Mouse (Mus musculus): ENCODE data around the gene Rps27.

The Rps27 gene

DNA sequence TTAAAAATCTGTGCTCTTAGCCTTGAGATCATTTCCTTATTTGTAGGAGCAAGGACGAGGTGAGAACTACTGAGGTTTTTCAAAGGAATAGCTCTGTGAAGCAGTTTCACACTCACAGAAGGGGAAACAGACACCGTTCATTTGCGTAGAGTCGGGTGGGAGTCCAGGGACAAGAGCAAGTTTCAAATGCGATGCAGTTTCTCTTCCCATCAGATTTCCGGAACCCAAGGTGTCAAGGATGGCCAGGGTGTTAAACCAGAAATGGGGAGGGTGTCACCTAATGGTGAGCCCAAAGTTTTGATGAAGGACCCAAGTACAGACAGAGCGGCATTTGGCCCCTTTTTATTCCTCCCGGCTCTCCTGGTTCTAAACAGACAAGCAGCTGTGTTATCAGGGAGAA is 17.6 kb upstream of the Rps27 start:
- no peak for DNase-seq (ENCODE audit: low spot score)

DNA sequence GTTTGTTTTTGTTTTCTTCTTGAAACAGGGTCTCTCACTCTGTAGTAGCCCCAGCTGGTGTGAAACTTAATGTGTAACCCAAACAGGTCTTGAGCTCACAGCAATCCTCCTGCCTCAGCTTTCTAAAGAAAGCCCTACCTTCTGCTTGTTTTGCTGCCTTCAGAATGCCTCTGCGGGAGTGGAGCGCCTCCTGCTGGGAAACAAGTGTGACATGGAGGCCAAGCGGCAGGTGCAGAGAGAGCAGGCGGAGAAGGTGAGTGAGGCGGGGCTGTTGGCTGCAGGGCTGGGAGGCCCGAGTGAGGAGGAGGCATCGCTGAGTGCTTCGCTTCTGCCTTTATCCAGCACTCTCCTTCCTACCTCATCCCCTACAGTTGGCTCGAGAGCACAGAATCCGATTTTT is 10.9 kb upstream of the Rps27 start:
- no peak for DNase-seq (ENCODE audit: low spot score)

DNA sequence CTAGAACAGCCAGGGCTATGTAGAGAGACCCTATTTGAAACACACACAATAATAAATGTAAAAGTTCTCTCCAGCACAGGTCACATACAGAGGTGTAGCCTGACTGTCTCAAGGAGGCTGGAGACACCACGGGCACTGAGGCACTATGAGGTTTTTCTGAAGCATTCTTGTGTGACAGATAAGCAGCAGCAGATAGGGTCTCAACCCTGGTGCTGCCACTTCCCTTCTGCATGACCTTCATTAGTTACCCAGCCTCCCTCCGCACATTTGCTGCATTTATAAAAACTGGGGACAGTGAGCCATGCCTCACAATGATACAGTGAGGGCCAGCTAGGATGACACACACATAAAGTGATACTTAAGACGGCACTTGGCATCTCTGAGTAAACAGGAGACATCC is 9.5 kb upstream of the Rps27 start:
- no peak for DNase-seq (ENCODE audit: low spot score)

DNA sequence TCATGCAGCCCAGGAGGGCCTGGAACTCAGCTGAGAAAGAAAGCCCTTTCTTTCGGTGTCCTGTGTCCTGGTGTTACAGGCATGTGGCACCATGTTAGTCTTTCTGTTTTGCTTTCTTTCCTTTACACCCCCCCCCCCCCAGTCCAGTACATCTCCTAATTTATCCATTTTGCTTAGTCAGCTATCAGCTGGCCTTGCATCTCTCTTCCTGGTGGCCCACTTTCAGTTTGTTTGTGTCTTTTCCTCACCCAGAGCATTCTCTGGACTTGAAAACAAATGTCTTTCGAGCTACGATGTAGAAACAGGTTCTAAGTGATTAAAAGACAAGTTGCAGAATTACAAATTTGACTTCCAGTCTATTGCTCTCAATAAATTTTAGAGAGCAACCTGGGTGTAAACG is 9.0 kb upstream of the Rps27 start:
- no peak for DNase-seq (ENCODE audit: low spot score)

DNA sequence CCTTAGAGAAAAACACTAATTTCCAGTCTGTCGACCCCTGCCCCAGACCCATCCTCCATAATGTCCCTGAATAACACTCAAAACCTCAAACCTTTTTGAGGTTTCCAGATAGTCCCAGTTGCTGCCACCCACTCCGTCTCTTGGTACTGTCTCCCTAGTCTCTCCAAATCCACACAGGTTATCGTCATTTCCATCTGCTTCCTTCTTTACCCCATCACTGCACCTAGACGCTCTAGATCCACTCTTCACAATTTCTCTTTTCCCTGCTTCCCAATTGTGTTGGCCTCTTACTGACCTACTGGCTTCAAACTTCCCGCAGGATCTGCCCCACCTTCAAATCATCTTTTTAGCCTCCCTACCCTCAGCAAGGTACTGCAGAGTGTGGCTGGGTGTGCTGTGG is 7.7 kb upstream of the Rps27 start:
- no peak for DNase-seq (ENCODE audit: low spot score)

DNA sequence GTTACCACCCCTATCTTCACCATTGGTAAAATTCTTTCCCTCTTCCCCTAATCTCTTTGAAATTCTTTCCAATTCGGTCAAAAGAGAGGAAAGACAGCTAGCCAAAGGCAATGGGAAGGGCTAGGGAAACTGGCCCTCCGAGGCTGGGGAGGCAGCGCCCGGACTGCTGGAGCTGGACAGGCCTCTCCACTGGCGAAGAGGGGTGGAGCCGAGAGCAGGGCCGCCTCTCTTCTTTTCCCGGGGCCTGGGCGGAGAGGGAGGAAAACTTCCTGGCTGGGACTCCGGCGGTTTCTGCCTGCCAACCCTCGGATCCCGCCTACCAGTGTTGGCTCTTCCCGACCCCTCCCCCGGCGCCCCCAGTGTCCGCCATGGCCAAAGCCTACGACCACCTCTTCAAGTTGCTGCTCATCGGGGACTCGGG is 7.1 kb upstream of the Rps27 start:
- peak; percentile 73 for DNase-seq (ENCODE audit: low spot score)

DNA sequence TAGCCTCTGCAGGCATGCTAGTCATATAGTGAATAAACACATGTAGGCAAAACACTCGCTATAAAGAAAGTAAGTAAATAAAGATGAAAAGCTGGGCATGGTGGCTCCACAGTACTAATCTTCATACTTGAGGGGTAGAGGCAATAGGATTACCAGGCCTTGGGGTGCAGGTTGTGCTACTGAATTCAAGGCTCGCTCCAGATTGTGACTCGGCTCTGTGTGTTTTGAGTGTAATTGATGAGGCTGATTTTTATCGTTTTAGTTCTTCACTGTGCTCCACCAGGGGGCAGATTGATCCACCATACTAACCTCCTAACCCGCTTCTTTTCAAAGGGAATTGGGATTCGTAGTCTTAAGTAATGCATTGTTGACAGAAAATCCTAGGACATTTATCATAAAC is 6.6 kb upstream of the Rps27 start:
- peak; percentile 80 for DNase-seq (ENCODE audit: low spot score)

DNA sequence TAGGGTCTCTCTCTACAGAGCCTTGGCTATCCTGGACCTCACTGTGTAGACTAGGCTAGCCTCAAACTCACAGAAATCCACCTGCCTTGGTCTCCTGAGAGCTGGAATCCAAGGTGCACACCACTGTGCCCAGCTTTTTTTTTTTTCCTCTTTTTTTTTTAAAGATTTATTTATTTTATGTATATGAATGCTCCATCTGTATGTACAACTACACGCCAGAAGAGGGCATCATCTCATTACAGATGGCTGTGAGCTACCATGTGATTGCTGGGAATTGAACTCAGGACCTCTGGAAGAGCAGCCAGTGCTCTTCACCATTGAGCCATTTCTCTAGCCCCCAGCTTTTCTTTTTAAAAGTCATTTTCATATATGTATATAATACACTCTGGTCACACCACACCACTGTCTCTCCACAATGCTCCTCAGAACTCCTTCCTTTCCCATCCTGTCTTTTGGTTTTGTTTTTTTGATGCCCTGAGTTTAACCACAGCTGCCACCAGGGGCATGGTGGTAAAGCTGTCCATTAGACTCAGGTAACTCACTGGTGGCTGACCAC is 2.5 kb upstream of the Rps27 start:
- DNase-seq (ENCODE audit: low spot score) = no peak

DNA sequence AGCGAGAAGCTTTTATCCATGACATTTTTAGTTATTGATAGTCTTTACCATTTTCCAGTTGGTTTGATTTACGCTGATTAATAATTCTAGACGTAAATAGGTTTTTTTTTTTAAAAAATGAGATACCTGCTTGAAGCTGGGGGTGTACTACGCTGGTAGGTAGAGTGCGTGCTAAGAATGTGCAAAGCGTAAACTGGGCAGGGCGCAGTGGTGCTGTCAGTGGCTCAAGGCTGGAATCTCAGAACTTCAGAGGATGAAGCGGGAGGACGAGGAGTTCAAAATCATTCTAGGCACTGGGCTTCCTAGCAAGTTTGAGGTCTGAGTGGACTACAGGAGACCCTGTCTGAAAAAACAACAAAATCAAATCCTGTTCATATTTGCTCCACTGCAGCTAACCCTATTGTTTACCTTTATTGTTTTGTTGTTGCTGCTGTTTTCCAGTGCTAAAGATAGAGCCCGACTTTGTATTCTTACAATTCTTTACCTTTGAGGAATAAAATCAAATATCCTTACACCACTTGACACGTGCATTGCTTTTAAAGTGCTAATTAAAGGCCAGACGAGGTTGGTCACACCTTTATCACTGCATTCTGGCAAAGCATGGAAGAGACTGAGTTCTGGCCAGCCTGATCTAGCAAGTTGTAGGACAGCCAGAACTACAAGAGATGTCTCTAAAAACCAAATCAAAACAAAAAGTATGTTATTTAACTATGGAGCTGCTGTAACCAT is 669 bp upstream of the Rps27 start:
- DNase-seq (ENCODE audit: low spot score) = peak; percentile 58

DNA sequence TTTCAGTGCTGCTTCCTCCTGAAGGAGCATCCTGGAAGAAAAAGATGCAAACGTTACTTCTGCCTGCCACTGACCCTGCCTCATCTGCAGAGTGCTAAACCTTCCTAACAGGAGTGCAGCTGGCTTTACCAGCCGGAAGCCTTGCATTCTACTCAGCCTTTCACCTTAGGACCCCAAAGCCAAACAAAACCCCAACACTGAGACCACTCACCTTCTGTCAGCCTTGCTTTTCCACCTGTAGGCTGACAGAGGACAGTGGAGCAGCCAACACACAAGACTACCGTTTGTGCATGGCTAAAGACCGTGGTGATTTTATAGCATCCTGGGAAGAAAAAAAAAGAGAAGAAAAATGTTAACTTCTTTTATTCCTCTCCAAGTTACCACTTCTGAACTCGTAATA is 728 bp downstream of the Rps27 start:
- DNase-seq (ENCODE audit: low spot score) = no peak

DNA sequence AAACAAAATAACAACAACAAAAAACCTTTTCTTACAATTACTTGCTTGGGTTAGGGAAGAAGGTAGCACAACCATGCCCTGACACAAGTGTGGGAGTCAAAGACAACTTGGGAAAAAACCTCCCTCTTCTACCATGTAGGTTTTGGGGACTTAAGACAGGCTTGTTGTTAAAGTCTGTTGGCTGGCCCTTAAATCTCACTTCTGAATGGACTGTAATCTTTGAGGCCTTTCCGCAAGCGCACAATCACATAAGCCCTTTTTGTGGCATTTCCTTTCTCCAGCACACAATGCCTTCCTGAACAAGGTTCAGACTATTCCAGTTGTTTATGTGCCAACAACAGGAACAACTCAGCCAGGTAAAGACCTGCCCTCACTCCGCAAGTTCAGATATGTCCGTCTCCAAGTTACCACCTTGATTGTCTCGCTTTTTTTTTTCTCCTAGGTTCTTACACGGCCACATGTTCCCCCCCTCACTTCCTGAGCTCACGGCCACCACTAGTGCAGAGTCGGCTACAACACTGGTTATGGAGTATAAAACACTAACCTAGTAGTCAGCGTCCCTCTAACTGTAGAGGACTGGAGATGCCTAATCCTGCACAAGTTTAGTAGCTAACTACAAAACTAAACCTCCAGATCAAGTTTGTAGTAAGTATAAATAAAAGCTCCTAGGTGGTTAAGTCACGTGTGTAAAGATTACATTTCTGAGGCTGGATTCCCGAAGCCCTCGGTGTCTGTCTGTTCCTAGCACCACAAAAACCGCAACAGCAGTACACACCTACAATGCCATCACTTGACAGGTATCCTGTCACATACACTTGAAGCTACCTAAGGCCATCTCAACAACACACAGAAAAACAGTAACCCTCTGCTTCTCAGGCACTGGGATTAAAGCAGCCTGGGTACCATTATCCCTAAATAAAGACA is 1.7 kb downstream of the Rps27 start:
- DNase-seq (ENCODE audit: low spot score) = no peak

DNA sequence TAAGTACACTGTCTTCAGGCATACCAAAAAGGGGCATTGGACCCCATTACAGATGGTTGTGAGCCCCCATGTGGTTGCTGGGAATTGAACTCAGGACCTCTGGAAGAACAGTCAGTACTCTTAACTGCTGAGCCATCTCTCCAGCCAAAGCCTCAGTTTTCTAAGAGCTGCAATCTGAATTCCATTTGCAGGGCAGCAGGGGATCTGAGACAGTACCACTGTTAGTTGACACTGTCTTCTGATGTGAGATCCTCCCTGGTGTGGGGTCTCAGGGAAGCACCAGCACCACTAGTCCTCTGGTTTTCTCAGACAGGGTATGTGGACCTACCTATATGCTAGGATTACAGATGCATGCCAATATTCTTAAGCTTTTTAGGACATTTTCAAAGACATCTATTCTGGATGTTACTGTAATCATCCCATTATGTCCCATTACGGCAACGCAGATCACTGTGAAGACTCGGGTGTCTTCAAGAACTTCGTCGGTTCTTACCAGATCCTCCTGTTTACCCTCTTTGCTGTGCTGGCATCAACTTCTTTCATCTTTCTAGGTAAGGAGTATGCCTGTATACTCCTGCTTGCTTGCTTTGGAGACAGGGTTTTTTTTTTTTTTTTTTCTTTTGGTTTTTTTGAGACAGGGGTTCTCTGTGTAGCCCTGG is 3.4 kb downstream of the Rps27 start:
- DNase-seq (ENCODE audit: low spot score) = no peak

DNA sequence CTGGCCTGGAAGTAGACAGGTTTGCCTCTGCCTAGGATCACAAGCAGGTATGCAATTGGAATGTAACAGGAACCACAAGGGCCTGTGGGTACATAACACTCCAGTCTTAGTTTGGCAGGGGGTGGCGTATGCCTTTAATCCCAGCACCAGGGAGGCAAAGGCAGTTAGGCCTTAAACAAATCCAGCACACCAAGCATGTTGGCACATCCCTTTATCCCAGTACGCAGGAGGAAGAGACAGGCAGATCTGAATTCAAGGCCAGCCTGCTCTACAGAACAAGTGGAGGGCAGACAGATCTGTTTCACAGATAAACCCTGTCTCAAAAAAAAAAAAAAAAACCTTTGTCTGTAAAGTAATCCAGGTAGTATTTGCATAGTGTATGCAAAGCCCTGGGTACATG is 4.8 kb downstream of the Rps27 start:
- DNase-seq (ENCODE audit: low spot score) = no peak

DNA sequence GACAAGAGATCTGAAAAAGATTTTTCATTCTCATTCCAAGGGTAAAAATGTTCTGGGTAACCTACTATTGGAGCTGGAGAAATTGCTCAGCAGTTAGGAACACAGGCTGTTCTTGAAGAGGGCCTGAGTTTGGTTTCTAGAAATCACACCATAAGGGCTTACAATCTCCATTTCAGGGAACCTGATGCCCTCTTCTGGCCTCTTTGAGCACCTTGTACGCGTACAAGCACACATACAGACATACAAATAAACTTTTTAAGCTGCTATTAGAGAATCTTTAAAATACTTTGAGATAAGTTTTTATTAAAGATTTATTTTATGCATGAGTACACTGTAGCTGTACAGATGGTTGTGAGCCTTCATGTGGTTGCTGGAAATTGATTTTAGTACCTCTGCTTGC is 8.9 kb downstream of the Rps27 start:
- DNase-seq (ENCODE audit: low spot score) = no peak

DNA sequence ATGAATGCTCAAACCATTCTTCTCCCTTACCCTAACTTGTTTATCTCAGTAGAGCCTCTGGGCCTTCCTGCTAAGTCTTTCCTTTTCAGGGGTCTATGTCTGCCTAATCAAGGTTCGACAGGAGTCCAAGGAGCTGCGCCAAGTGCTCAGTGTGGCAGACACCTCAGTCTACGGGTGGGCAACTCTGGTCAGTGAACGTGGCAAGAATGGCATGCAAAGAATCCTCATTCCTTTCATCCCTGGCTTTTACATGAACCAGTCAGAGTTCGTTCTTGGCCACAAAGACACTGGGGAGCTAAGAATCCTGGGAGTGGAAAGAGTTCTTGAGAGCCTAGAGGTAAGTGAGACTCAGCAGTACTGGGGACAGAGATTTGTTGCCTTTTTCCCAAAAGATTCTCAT is 9.8 kb downstream of the Rps27 start:
- DNase-seq (ENCODE audit: low spot score) = no peak

DNA sequence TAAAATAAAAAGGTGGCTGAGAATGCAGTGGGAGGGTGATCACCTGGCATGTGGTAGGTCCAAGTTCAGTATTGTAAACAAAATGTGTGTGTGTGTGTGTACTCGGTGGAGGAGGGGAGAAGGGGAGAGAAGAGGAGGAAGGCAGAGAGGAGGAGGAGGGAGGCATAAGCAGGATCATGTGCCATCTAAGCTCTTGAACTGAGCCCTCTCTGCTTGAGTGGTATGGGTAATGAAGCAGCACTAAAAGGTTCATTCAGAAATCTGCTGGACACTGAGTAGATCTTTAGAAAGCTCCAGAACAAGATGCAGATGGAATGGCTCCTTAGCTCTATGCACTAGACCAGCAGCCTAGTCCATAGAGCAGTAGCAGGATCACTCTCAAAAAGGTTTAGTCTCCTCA is 10.6 kb downstream of the Rps27 start:
- DNase-seq (ENCODE audit: low spot score) = no peak

DNA sequence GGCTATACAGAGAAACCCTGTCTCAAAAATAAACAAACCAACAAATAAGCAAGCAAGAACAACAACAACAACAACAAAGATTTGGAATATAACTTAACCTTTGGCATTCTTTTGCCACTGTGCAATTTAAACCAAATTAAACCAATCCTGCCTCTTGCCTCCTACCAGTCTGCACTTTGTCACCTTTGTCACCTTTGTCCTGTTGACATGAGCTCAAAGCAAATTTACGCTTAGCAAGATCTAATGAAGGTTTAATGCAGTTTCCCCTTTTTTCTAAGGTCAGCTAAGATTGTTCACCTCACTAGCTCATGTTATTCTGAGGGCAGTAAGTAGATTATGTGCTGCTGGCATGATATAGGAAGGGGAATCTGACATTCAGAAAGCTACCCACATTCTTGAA is 15.9 kb downstream of the Rps27 start:
- no peak for DNase-seq (ENCODE audit: low spot score)

DNA sequence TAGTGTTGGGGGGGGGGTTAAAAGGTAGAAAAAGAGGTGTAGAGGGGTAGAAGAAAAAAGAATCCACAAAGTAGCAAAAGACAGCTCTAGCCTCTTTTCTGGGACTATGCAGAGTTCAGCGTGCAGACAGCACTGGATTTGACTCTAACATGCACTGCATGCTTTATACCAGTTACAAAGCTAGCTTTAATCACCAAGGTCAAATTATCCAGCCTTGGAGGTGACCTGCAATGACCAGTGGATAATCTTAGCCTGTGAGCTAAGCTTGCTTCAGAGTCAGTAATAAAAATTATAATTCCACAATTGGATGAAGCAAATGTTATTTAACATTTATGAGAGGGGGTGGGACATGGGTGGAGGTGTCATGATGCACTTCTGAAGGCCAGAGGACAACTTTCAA is 17.8 kb downstream of the Rps27 start:
- no peak for DNase-seq (ENCODE audit: low spot score)

DNA sequence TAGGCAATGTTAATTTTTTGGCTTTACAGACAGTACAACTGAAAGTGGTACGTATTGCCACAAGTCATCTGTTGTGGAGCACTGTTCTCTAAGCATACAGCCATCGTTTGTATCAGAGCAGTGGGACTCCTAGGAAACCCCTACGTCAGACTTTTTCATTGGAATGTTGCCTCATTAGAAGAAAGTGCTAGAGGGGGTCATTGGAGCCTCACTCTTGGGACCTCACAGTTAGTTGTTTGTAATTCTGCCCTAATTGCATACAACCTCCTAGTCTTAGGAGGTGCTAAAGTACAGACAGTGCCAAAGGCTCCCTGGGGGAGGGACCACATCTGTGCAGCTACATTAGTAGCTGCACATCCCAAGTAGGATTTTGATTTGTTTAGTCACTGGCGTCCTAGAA is 18.7 kb downstream of the Rps27 start:
- DNase-seq (ENCODE audit: low spot score) = no peak

DNA sequence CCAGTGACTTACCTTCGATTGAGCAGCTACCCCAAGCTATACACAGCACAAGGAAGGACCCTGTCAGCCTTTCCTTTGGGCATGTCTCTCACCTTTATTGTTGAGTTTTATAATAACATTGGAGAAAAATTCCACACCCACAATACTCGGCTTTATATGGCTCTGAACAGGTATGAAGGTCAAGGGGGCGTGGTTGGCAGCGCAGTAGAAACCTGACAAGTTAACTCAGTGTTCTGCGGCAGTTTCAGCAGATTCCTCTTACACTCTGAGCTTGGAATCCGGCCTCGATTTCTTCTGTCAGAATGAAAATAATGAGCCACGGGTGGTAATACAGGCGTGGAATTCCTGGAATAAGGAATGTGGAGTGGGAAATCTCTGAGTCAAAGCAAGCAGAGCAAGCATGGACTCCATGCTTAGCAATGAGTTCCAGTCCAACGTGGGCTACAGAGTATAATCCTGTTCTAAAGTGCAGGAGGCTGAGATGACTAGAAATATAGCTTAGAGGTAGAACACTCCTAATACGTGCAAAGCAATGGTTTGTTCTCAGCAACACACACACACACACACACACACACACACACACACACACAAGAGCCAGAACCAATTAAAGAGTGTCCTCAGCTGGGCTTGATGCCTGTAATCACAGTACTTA is 22.5 kb downstream of the Rps27 start:
- no peak for DNase-seq (ENCODE audit: low spot score)

DNA sequence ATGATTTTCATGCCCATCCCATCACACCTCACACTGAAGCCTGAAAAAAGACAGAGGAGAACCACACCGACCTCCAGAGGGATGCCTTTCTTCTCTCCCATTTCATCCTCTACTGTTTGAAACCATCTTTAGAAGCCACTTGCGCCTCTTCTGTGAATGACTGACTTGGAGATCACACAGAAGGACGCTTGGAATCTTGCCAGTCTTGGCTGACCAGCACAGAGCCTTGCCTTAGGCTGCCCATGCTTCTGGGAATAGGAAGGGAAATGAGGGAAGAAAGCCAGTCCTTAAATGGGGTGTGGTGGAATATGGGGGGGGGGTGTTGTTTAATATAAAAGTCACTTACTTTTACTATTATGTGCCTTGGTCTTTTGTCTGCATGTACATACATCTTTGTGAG is 29.9 kb downstream of the Rps27 start:
- no peak for DNase-seq (ENCODE audit: low spot score)

DNA sequence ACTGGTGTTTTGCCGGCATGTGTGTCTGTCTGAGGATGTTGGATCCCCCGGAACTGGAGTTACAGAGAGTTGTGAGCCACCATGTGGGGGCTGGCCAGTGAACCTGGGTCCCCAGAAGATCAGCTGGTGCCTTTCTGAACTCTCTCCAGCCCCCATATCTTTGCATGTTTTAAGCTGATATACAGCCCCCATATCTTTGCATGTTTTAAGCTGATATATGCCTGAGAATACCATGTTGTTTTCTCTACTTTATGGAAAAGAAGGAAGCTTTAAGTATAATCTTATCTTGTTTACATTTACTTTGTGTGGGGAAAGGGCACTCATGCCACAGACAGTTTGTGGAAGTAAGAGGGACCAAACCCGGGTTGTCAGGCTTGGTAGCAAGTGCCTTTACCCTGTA is 33.9 kb downstream of the Rps27 start:
- no peak for DNase-seq (ENCODE audit: low spot score)

All from embryo, embryonic 10 days (tissue).